Mouse (Mus musculus) hindbrain, embryonic 12.5 days (tissue): ENCODE results near the gene Olfr1336. TPM values are rescaled to one million over a fixed set of nuclear protein-coding genes. Genes with fewer than 3 reads are reported as not detected.
"Not testable (repeated sequence)": the region's sequence is repeated elsewhere in the genome, so short reads cannot be mapped to it uniquely, and the experiment has no call there.

ENCODE experiments used
- ATAC-seq: fragments of 200-750 bp; cut with Nextera tagmentation; 2 replicates; pipeline ENCODE4 v1.8.0; 2017; ENCODE audit warnings: moderate TSS enrichment; ENCODE audit not compliant: low FRiP score
- H3K27ac ChIP-seq: fragments of 300-500 bp; sonication (generic); 2 replicates; pipeline ENCODE4 v1.5.1; 2016; ENCODE audit warnings: mild to moderate bottlenecking
- H3K27me3 ChIP-seq: fragments of 300-500 bp; sonication (generic); 2 replicates; pipeline ENCODE4 v1.6.1; 2016; ENCODE audit warnings: mild to moderate bottlenecking
- H3K36me3 ChIP-seq: fragments of 300-500 bp; sonication (generic); 2 replicates; pipeline ENCODE4 v1.6.1; 2016; ENCODE audit warnings: mild to moderate bottlenecking
- H3K4me1 ChIP-seq: fragments of 300-500 bp; sonication (generic); 2 replicates; pipeline ENCODE4 v1.6.1; 2016
- H3K4me2 ChIP-seq: fragments of 300-500 bp; sonication (generic); replicated peaks from 2 replicates; pipeline ENCODE4 v1.6.1; 2016; ENCODE audit warnings: mild to moderate bottlenecking
- H3K4me3 ChIP-seq: fragments of 300-500 bp; sonication (generic); 2 replicates; pipeline ENCODE4 v1.5.1; 2016; ENCODE audit warnings: mild to moderate bottlenecking
- H3K9ac ChIP-seq: fragments of 300-500 bp; sonication (generic); 2 replicates; pipeline ENCODE4 v1.6.1; 2016; ENCODE audit warnings: mild to moderate bottlenecking, moderate library complexity
- H3K9me3 ChIP-seq: fragments of 300-500 bp; sonication (generic); replicated peaks from 2 replicates; pipeline ENCODE4 v1.6.1; 2016; ENCODE audit warnings: mild to moderate bottlenecking
- WGBS: fragments of 180-500 bp; shearing (Covaris S2); methylation state at CpG from one replicate; pipeline ENCODE4 v1.1.7; 2016; 5-methylcytosine and 5-hydroxymethylcytosine counted together
- polyA plus RNA-seq: library from polyadenylated mRNA; unstranded; fragments of >200 nt; fragmentation: Nextera tagmentation; extraction: Ambion mirVana; gene quantifications from 2 replicates; pipeline ENCODE4 v1.2.1, GENCODE M21; 2016

Gene Olfr1336
- polyA plus RNA-seq, 1 experiment from 2014 or later = not detected

DNA sequence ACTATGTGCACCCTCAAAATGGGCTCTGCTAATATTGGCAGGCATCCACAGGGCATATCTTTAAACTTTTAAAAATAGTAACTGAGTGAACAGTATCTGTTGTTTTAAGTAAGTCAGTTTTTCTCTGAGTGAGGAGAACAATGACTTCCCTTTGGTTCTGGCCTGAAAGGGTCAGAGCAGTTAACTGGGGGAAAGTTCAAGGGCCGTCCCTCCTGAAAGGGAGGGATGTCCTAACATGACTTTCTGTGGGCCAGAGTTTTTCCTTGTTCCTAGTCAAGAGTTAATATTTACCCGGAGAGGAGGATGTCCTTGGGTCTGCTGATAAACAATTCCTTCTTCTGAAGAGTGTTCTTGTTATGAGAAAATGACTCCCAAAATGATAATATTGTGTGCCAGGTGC, 21.7 kb downstream of the Olfr1336 start:
- H3K36me3 ChIP-seq, H3K4me3 ChIP-seq, H3K27me3 ChIP-seq, ATAC-seq, H3K4me1 ChIP-seq, H3K9me3 ChIP-seq, H3K4me2 ChIP-seq, H3K9ac ChIP-seq, H3K27ac ChIP-seq: not testable (repeated sequence)
- WGBS = 84% methylated on average over 2 of the region's 2 CpGs

DNA sequence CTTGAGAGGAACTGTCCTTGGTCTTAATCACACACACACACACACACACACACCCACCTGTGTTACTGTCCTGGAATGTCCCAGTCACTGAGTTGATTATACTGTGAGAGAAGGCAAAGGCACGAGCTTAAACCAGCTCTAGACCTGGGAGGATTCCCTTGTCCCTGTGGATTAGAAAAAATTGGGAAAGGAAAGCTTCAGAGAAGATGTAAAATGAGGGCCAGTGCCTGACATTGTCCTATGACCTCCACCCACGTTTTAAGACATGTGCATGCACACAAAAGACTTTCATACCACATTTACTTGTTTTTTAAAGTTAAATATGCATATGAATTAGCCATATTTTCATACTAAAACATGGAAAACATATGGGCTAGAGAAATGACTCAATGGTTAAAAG, 30.9 kb downstream of the Olfr1336 start, which contains the start of gene Olfr5:
Gene Olfr5, minus strand, starts transcription at position 101 of the 400 bp plus-strand sequence.
- no peak within 1 kb of the TSS for H3K9ac ChIP-seq
- no peak within 1 kb of the TSS for H3K4me2 ChIP-seq

GRCm38 (mm10) chr7:6499655-6500054, 43.7 kb downstream of the Olfr1336 start, which contains the start of gene Olfr1347:
Gene Olfr1347 (minus strand): TSS chr7:6499755.
- 68% methylated on average over 1 of the region's 1 CpGs for WGBS
- Histone ChIP-seq H3K36me3 (no peaks in the 10 kb centered on the region), H3K9me3 (no peaks in the 10 kb centered on the region), H3K27ac (no peak within 1 kb of the TSS), H3K4me3 (no peak within 1 kb of the TSS), H3K27me3 (no peaks in the 10 kb centered on the region), H3K4me1 (no peaks in the 10 kb centered on the region), H3K9ac (no peak within 1 kb of the TSS), H3K4me2 (no peak within 1 kb of the TSS)
- ATAC-seq = no peak

More for the DNA sequence above, 30.9 kb downstream of the Olfr1336 start, which contains the start of gene Olfr5:
- Histone ChIP-seq H3K4me3 (no peak within 1 kb of the TSS), H3K27me3 (no peaks in the 10 kb centered on the region), H3K4me1 (no peaks in the 10 kb centered on the region), H3K9me3 (peaks cover 5% of the 10 kb centered on the region; the same call in 1 of the 2 replicates), H3K36me3 (no peaks in the 10 kb centered on the region), H3K27ac (no peak within 1 kb of the TSS)
- no peak for ATAC-seq
- 30% methylated on average over 2 of the region's 2 CpGs for WGBS

GRCm38 (mm10) chr7:6508648-6509047, 52.7 kb downstream of the Olfr1336 start, which contains the start of gene Olfr1348:
Gene Olfr1348 (minus strand): TSS chr7:6508748.
- 93% methylated on average over 1 of the region's 1 CpGs for WGBS
- no peaks in the 10 kb centered on the region for H3K36me3 ChIP-seq

More at GRCm38 (mm10) chr7:6508648-6509047, 52.7 kb downstream of the Olfr1336 start, which contains the start of gene Olfr1348:
- H3K9me3 ChIP-seq = peaks cover 5% of the 10 kb centered on the region; the same call in 1 of the 2 replicates
- H3K4me2 ChIP-seq = no peak within 1 kb of the TSS
- no peaks in the 10 kb centered on the region for H3K4me1 ChIP-seq
- ATAC-seq = no peak
- no peak within 1 kb of the TSS for H3K4me3 ChIP-seq
- H3K27me3 ChIP-seq = no peaks in the 10 kb centered on the region
- H3K9ac ChIP-seq = no peak within 1 kb of the TSS
- no peak within 1 kb of the TSS for H3K27ac ChIP-seq

Other genes with a start within 250 kb of the Olfr1336 start
- gene Zscan5b, start 233.9 kb upstream of the Olfr1336 start, polyA plus RNA-seq = not detected in 2 replicates
- not detected in 2 replicates for gene Epp13, start 203.5 kb upstream of the Olfr1336 start, polyA plus RNA-seq
- 15.5 and 19.7 TPM in 2 replicates for gene Zfp667, start 169.6 kb upstream of the Olfr1336 start, polyA plus RNA-seq
- 10.8 and 12.1 TPM in 2 replicates for gene Zfp583, start 124.9 kb upstream of the Olfr1336 start, polyA plus RNA-seq
- gene Gm3854, start 112.4 kb upstream of the Olfr1336 start, polyA plus RNA-seq = 4.8 and 5.4 TPM in 2 replicates
- gene Zfp78, start 92.9 kb upstream of the Olfr1336 start, polyA plus RNA-seq = 2.8 and 3.0 TPM in 2 replicates
- 15.9 and 16.4 TPM in 2 replicates for gene Zfp28, start 72.9 kb upstream of the Olfr1336 start, polyA plus RNA-seq
- 1.5 TPM in 2 replicates for gene Smim17, start 57.5 kb upstream of the Olfr1336 start, polyA plus RNA-seq
- not detected in 2 replicates for gene Gm20715, start 45.9 kb upstream of the Olfr1336 start, polyA plus RNA-seq
- not detected in 2 replicates for gene Olfr1344, start 17.5 kb upstream of the Olfr1336 start, polyA plus RNA-seq
- gene Olfr1346, start 10.9 kb downstream of the Olfr1336 start, polyA plus RNA-seq = not detected in 2 replicates
- gene Olfr5, start 30.8 kb downstream of the Olfr1336 start, polyA plus RNA-seq = not detected in 2 replicates
- not detected in 2 replicates for gene Olfr1347, start 43.6 kb downstream of the Olfr1336 start, polyA plus RNA-seq
- gene Olfr1348, start 52.6 kb downstream of the Olfr1336 start, polyA plus RNA-seq = not detected in 2 replicates
- gene Olfr1349, start 66.8 kb downstream of the Olfr1336 start, polyA plus RNA-seq = not detected in 2 replicates
- not detected in 2 replicates for gene Olfr1350, start 108.7 kb downstream of the Olfr1336 start, polyA plus RNA-seq
- gene Zim1, start 240.3 kb downstream of the Olfr1336 start, polyA plus RNA-seq = 2.3 and 3.0 TPM in 2 replicates